Mouse (Mus musculus): Measurements from ENCODE around the gene Armcx3.

GRCm38 (mm10) chrX:134729778-134730177 is 26.6 kb upstream of the Armcx3 start:
- TF ChIP-seq CTCF (IDR thresholded peaks at IDR 0.05; ENCODE audit: borderline replicate concordance, insufficient read depth, low read length) (no peak), POLR2A (IDR thresholded peaks at IDR 0.05; ENCODE audit: low read depth, low read length) (no peak)
